Mouse (Mus musculus) brown adipose tissue, adult 24 weeks (tissue): ENCODE measurements around the gene Cpa2. TPM values are rescaled to one million over a fixed set of nuclear protein-coding genes. Genes with fewer than 3 reads are reported as not detected.

Experiments
- H3K27ac ChIP-seq: fragments of 200-500 bp; replicated peaks from 2 replicates; pipeline ENCODE4 v1.5.1; 2012; ENCODE audit warnings: low read depth, mild to moderate bottlenecking, low read length
- H3K4me1 ChIP-seq: fragments of 200-500 bp; 2 replicates; pipeline ENCODE4 v1.6.1; 2012; ENCODE audit warnings: low read length, mixed read lengths; ENCODE audit not compliant: control insufficient read depth, insufficient read depth, insufficient read length
- H3K4me3 ChIP-seq: fragments of 200-500 bp; 2 replicates; pipeline ENCODE4 v1.5.1; 2012; ENCODE audit warnings: low read depth, mild to moderate bottlenecking, low read length, moderate library complexity; ENCODE audit not compliant: insufficient read depth
- polyA plus RNA-seq: library from polyadenylated mRNA; stranded (reverse); fragments of >200 nt; gene quantifications from 2 replicates; pipeline ENCODE4 v1.2.4, GENCODE M21; 2012; ENCODE audit not compliant: missing spikeins, insufficient read depth, insufficient read length

Cpa2 gene
- polyA plus RNA-seq, 1 experiment, result 0.99 TPM

DNA sequence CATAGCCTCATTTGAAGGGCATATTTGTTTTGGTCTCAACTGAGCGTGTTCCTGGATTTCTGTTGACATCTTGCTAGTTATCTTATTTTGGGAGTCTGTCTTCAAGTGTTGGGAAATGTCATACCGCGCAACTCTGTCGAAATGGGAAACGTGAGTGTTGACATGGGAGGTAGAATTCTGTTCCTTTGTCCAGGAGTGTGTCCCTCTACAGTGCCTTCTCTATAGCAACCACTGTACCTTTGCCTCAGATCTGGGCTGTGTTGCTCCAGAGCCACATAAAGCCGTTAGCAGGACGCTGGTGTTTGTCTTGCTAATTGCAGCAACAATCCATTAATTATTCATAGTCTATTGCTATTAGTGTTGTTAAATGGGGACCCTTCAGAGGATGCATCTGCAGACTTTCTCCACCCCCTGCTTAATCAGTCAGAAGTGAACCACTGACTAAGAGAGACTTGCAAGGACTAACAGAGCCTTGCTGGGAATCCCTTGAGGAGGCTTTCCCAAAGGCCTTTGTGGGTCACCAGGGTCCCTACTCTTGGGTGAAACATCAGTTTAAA, 45.6 kb downstream of the Cpa2 start:
- Histone ChIP-seq H3K27ac (no peak overlapping the region), H3K4me1 (no peaks in the 10 kb centered on the region)

DNA sequence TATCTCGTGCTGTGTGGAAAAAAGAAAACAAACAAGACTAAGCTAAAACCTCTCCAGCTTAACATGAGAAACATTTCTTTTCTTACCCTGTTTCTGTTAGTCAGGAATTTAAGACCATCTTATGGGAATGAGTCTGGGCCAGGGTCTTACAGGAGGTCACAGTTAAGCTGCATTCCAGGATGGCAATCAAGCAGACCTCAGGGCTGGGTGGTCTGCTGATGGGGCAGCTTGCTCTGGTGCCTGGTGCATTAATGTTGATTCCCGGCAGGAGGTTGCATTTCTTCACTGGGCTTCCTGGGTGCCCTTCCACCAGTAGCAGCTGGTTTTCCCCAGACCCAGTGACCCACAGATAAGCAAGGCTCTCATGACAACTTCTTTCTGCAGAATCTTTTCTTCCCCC, 48.4 kb downstream of the Cpa2 start:
- H3K27ac ChIP-seq, result no peak overlapping the region
- no peak overlapping the region for H3K4me3 ChIP-seq
- H3K4me1 ChIP-seq, result no peaks in the 10 kb centered on the region

More for the DNA sequence above, 45.6 kb downstream of the Cpa2 start:
- no peak overlapping the region for H3K4me3 ChIP-seq

DNA sequence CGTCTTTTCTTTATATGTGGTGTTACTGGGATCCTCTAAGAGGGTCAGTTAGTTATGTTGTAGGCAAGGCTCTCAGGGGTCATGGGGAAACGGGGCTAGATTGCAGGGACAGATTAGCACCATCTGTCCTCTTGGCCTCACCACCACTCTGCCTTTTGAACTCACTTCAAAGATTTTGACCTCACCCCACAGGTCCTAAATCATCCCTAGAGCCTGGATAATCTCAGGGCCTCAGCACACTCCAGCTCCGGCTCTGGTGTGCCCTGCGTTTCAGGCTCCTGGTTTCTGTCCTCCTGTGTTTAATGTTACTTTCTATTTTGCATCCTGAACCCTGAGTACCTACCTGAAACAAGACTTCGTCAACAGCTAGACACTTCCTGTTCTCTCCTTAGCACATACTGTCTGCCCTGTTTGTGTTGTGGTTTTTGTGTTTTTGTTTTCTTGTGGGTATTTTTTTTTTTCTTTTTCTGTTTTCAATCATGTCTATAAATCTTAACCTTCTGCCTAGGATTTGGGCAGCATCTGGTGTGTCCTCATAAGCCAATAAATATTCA, 50.5 kb downstream of the Cpa2 start:
- Histone ChIP-seq H3K4me1 (no peaks in the 10 kb centered on the region), H3K4me3 (no peak overlapping the region), H3K27ac (no peak overlapping the region)

DNA sequence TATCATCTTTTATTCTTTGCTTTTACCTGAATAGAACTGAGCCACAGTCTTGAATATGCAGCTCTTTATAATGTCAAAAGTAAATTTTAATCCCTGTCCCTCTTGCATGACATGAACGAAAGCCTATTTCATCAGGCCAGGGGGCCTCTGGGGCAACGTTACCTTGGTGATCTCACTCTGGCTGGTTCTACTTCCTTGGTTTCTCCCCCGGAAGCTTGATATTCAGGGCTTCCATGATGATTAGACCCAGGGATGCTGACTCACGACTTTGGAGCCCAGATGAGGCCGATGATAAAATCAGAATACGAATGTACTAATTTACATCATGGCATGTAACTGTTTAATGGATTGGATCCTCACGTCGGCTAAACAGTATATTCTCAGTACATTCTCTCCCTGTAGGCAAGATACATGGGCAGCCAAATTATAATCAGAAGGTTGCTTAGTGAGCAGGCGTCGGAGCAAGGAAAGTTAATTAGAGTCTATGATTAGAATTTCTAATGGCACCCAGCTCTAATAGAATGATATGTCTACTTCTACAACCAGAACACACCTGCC, 51.1 kb downstream of the Cpa2 start:
- Histone ChIP-seq H3K4me3 (no peak overlapping the region), H3K4me1 (no peaks in the 10 kb centered on the region), H3K27ac (no peak overlapping the region)

GRCm38 (mm10) chr6:30594364-30594763, 53.0 kb downstream of the Cpa2 start:
- Histone ChIP-seq H3K4me1 (no peaks in the 10 kb centered on the region), H3K27ac (no peak overlapping the region), H3K4me3 (no peak overlapping the region)

DNA sequence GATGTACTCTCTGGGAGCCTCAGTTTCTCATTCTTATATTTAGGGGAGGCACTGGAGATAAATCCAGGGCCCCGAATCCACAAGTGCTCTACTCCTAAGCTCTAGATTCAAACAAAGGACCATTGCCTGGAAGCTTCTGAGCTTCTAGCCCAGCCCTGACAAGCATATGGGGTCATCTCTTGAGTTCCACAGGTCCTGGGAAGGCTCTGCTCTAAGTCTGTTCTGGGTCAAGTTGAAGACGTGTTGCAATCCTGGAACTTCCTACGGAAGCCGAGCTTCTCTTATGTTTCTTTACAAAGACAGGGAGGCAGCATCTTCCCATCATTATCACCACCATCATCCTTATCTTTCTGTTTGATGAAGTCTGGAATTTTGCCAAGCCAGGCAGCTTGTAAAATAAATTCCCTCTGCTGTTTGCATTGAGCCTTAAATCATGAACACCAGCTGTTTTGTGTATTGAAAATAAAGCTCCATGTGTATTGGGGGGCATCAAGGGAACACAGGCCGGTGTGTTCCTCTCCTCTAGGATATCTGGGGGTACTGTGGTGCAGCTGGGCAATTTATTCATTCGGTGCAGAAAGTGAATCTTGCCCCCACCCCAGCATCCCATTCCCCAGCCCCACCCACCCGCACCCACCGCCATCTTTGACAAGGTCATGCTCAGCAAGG, 55.0 kb downstream of the Cpa2 start:
- no peaks in the 10 kb centered on the region for H3K4me1 ChIP-seq
- H3K27ac ChIP-seq, result no peak overlapping the region
- no peak overlapping the region for H3K4me3 ChIP-seq

DNA sequence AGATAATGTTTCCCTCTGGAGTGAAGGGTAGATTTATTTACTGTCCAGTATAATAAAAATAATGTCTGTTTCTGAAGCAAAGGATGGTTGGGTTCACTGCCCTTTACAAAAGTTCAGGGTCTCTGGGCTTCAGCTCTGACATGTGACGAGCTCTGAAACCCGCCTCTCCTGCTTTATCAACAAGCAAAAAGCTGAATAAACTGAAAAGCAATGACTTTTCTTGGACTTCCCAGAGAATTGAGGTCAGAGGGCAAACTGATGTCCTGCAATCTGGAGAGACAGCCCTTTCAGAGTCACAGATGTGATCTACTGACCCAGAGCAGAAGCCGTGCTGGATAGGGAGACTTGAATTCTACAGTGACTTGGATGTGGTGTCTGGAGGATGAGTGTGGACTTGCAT, 58.7 kb downstream of the Cpa2 start:
- Histone ChIP-seq H3K4me3 (no peak overlapping the region), H3K4me1 (no peaks in the 10 kb centered on the region), H3K27ac (no peak overlapping the region)

DNA sequence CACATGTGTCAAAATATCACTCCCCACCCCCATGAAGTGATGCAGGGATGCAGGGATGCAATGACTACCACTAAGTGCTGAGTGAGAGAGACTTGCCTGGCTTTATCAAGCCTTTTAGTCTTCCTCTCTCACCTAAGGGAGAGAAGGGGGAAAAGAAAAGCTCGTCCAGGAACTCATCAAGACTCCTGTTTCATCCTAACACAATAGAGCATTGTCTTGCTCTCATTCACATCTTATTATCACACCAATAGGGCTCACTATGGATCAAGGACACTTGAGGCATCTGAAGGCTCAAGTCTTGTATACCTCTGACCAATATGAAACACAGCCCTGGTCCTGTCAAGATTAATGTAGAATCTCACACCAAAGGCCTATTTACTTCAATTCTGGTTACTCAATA, 59.6 kb downstream of the Cpa2 start:
- no peak overlapping the region for H3K27ac ChIP-seq
- H3K4me3 ChIP-seq, result no peak overlapping the region
- H3K4me1 ChIP-seq, result no peaks in the 10 kb centered on the region

GRCm38 (mm10) chr6:30604342-30604867, 63.0 kb downstream of the Cpa2 start:
- H3K4me3 ChIP-seq, result no peak overlapping the region
- H3K4me1 ChIP-seq, result no peaks in the 10 kb centered on the region
- H3K27ac ChIP-seq, result no peak overlapping the region

- H3K27ac ChIP-seq, result no peak overlapping the region
- no peak overlapping the region for H3K4me3 ChIP-seq
- no peaks in the 10 kb centered on the region for H3K4me1 ChIP-seq
These were observed 63.7 kb downstream of the Cpa2 start for GRCm38 (mm10) chr6:30605111-30605510.

DNA sequence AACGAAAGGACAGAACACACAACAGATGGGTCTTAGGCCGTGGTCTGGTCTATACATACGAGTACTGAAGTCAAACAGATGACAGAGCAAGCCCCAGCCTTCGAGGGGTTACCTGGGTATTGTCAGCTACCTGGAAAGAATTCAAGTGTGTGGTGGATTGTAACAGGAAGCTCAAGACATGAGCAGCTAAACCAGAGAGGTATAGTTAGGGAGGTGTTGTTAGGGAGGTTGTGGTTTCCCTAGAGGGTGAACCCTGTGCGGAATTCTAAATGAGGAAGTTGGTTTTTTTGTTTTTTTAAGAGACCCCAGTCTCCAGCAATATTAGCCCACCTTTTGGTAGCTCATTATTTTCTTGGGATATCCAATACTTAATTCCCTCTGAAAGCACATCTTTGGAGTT, 64.3 kb downstream of the Cpa2 start:
- H3K4me1 ChIP-seq, result no peaks in the 10 kb centered on the region

GRCm38 (mm10) chr6:30610710-30611109, 69.3 kb downstream of the Cpa2 start, which contains the start of gene Cpa5:
Cpa5 (plus strand) TSS chr6:30611010.
- no peaks in the 10 kb centered on the region for H3K4me1 ChIP-seq
- H3K4me3 ChIP-seq, result no peak within 1 kb of the TSS
- no peak within 1 kb of the TSS for H3K27ac ChIP-seq

More for the DNA sequence above, 64.3 kb downstream of the Cpa2 start:
- Histone ChIP-seq H3K4me3 (no peak overlapping the region), H3K27ac (no peak overlapping the region)

- Histone ChIP-seq H3K27ac (no peak overlapping the region), H3K4me3 (no peak overlapping the region), H3K4me1 (no peaks in the 10 kb centered on the region)
These were observed 69.8 kb downstream of the Cpa2 start for GRCm38 (mm10) chr6:30611212-30611611.
